Mouse (Mus musculus): ENCODE results near the gene Gm49450. TPM values are rescaled to one million over a fixed set of nuclear protein-coding genes. Genes with fewer than 3 reads are reported as not detected.
A peak's percentile ranks its signal among the peaks of the same experiment; 100 is the strongest.

The Gm49450 gene
- not detected for total RNA-seq (2021)

DNA sequence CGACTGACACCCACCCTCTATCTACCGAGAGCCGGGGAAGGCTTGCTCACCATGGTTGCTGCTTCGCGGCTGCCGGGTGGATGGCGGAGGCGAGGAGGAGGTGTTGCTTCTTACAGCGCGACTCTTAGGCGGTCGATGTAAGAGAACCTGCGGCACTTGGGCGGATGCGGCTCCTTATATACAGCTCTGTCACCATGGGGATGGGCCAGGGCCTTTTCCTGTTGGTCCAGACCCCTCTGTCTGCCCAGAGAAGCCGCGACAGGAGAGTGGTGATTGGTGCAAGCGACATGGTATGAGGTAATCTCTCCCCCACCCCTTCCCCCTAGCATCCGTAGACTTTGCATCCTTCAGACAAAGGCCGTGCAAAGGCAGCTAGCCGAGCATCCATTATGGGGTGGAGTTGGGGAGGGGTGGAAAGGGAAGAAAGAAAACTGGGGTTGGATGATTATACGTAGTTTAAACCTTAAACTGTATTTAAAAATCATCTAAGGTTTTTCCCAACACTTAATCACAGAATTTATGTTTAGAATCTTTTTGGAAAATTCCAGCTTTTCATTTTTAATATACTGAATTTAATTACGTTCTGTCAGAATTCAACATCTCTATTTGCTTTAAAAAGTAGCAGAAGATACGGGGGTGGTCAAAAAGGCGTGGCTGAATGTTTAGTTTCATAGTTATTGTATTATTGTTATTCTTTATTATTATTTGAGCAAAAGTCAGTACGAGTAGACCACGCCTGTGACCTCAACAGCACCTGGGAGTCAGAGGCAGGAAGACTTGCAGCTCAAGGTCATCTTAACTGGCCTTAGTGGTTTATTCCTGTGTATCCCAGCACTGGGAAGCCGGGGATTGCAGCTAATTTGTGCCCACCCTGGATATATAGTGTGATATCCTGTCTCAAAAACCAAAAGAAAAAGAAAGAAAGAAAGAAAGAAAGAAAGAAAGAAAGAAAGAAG, at the start of gene Gm49450, which contains the start of gene Tuba1a:
Gene Gm49450, minus strand, starts transcription at position 151 of the 956 bp plus-strand sequence.
Gene Tuba1a, minus strand, starts transcription at position 303 of the 956 bp plus-strand sequence.
- DNase-seq, result peak; percentile 96

DNA sequence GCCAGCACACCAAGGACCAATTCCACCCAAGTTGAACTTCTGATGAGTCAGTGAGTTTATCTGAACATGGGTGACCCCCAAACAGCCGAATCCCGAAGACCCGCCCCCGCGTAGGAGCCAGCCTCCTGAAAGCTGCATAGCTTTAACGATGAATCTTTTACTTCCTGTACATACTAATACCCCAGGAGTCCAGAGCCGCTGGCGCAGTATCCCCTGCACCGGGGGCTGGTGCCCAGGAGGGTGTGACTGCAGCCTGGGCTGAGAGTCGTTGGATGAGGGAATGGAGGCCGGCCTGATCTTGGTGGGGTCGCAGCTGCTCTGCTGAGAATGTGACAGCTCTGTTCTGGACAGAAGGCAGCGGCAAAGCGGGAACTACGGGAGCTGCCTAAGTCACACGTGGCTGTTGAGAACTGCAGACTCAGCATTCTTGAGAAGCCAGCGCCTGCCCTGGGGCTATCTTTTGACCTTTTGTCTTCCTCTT, 48.1 kb upstream of the Gm49450 start:
- DNase-seq, result no peak

DNA sequence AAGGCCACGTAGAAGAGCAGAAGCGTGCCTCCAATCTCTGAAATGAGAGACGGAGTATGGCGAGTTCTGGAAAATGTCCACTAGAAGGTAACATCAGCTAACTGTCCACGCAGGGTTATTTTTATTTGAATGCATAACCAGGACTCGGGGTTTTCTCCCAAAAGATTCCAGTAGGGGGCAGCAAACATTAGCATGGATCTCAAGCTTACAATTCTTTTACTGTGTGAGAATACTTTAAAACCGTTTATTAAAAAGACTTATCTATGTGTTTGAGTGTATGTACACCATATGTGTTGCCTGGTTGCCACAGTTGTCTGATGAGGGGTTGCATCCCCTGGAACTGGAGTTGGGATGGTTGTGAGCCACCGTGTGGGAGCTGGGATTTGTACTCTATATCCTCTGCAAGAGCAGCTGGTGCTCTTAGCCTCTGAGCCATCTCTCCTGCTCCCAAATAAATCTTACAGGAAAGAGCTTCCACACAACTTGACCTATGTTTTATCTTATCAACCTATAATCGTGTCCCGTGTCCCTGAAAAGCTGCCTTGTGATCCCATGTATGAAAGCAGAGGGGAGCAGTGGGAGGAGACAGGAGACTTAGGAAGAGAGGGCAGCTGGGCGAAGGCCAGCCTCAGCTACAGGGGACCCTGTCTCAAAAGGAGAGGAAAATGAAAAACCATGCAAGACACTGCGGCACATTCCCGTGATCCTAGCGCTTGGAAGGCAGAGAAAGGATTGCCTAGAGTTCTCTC, 47.4 kb upstream of the Gm49450 start:
- DNase-seq, result no peak

DNA sequence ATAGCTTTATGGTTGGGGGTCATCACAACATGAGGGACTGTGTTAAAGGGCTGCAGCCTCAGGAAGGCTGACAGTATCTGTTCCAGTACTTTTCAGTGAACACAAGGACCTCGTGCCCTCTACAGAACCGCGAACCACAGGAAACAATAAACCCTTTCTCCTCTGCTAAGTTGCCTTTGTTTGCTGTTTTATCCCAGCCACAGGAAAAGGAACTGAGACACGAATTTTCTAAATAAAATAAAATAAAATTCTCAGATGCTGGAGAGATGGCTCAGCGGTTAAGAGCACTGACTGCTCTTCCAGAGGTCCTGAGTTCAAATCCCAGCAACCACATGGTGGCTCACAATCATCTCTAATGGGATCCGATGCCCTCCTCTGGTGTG, 45.4 kb upstream of the Gm49450 start:
- no peak for DNase-seq

DNA sequence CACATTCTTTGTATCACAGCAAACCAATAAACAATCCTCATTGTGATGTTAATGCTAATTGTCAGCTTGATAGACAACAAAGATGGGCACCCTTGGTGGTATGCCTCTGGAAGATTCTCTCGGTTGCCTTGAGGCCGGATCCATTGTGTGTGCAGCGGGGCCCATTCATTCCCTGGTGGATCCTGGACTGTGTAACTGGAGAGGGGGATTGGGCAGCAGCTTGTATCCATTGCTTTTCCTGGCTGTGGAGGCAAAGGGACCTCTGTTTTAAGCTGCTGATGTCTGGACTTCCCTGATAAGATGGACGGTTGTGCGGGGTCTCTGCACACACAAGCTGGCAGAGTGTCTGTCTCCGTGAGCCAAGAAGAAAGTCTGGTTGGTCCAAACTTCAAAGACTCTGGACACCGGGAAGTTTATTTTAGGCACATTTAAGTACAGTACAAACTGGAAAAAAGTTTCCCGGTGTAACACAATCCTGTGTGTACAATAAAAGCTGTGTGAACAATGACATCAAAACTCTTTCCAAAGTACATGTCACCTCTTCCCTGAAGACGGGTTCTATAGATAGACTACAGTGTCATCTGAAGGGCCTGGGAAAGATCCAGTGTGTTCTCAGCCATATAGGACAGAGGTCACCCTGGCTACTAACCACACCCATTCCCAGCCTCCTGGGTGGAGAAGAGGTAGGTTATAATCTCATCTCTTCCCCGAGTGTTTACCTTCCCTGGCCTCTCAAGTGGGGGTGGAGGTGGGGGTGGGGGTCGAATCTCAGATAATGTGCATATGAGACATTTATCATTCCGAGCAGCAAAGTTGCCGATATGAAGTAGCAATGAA, 44.8 kb upstream of the Gm49450 start:
- DNase-seq, result no peak

DNA sequence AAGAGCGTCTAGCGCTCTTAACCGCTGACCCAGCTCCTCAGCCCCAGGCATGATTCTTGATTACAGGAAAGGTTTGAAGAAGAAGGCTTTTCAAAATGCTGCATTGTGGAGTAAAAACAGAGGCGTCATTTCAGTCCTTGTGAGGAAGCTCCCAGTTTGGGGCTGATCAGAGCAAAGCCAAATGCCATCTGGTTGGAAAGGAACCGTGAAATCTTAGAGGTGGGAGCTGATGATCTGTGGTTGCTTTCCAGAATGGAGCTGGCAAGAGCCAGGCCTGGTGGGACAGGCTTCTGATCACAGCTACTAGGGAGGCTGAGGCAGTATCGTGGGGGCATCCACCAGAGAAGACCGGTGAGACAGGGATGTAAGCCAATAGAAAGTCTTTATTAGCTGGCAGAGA, 43.5 kb upstream of the Gm49450 start:
- no peak for DNase-seq

DNA sequence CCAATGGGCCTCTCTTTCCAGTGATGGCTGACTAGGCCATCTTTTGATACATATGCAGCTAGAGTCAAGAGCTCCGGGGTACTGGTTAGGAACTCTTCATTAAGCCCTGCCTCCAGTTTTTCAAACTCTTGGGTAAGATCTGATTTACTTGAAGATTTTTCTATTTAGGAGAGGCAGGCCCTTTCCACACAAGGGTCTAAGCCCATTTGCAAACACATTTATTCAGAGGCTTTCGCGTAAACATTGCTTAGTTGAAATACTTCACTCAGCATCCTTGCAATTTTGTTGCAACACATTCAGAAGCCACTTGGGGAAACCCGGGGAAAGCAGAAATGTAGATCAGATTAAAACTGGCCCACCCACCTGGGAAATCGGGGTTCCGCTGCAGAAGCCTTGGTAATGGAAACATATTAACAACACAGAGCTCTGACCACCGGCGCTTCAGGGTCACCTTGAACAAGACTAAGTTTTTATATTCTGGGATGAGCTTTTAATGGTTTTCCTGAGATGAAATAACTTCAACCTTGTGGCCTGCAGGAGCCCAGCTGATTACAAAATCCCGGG, 41.7 kb upstream of the Gm49450 start:
- no peak for DNase-seq

DNA sequence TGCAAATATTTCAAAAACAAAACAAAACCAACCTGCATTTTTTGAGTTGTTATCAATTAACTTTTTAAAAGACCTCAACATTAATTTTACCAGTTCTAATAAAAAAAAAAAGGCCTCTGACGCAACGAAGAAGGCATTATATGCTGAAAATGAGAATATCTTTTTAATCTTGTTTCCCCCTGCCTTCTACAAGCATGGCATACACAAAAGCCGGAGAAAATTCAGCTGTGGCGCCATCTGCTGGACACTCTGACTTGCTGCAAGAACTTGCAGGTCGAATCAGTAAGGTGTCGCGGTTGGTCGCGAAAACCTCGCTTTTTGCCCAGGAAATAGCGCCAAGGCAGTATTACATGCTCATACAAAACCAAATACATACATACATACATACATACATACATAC, 40.5 kb upstream of the Gm49450 start:
- DNase-seq, result peak; percentile 79 to 83

DNA sequence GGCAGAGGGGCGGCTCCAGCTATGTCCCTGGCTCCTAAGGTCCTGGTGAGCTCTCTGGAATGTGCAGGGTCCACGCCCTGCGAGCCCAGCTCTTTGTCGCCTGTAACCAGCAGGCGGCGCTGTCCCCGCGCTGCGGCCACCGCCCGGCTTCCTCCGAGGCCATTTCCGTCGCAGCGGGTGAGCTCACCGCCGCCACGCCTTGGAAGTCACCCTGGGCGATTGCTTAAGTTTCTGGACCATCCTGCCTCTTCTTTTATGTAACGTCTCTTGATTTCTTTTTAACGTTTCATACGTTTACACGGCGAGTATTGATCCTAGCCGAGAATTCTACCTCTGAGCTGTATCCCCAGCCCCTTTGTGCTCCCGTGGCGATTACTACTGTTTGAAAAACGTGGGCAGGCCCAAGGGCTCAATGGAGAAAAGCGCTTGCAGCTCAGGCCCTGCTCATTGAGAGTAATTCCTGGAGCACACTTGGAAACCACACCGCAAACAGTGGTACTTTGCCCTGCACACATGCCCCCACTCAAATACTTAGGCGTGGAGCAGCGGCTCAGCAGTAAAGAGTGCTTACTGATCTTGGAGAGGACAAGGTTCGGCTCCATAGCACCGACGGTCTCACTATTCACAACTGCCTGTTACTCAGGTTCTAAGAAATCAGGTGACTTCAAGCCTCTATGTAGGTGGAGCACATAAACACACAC, 39.9 kb upstream of the Gm49450 start:
- peak; percentile 93 to 94 for DNase-seq

DNA sequence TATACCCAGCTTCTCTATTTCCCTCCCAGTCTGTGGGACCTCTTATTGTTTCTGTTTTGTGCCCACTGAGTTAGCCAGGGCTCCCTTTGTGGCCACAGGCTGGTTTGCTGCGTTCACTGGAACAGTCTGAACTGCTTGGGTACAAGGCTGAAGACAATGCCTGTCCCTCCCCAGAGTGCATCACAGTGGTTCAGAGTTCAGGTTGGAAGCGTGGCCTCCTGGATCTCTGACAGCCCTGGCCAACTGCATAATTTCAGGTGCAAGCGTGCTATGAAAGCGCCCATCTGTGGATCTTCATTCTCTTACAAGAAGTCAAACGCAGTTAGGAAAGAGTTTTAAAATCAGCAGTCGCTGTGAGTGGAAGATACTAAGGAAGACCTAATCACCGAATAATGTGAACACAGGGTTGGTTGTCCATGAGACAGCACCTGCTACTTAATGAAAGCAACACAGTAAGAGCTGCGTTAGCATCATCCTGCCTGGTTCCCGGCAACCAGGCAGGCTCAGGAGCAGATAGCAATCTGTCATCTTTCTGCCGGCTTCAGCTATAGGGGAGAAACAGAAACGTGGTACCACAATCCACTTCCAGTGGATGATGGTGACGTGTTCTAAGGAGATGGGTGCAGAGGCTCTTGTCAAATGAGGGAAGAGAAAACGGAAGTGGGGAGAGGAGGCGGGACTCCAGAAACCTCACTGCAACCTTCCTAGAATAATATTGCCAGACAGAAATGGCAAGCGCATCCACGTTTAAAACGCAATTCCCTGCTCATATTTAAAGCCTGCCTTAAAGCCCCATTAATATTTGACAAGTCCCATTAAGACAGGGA, 38.9 kb upstream of the Gm49450 start:
- DNase-seq, result peak; percentile 66 to 67

DNA sequence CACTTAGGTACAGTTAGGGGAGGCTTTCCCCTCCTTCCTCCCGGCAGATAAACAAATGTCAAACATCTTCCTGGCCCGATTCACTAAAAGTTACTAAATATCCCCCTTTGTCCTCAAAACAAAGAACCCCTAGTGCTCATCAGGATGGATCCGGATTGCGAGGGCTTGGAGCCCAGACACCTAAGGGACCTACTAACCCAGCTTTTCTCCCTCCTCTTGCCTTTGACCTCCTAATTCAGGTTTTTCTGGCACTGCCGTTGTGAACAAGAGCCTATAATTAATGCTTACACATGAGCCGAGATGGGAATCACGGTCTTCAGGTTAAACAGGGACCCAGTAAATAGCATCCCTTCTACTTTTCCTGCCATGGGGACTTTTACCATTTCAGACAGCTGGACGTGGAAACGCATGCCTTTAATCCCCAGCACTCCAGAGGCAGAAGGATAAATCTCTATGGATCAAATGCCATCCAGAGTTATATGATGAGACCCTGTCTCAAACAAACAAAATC, 38.2 kb upstream of the Gm49450 start:
- DNase-seq, result no peak

DNA sequence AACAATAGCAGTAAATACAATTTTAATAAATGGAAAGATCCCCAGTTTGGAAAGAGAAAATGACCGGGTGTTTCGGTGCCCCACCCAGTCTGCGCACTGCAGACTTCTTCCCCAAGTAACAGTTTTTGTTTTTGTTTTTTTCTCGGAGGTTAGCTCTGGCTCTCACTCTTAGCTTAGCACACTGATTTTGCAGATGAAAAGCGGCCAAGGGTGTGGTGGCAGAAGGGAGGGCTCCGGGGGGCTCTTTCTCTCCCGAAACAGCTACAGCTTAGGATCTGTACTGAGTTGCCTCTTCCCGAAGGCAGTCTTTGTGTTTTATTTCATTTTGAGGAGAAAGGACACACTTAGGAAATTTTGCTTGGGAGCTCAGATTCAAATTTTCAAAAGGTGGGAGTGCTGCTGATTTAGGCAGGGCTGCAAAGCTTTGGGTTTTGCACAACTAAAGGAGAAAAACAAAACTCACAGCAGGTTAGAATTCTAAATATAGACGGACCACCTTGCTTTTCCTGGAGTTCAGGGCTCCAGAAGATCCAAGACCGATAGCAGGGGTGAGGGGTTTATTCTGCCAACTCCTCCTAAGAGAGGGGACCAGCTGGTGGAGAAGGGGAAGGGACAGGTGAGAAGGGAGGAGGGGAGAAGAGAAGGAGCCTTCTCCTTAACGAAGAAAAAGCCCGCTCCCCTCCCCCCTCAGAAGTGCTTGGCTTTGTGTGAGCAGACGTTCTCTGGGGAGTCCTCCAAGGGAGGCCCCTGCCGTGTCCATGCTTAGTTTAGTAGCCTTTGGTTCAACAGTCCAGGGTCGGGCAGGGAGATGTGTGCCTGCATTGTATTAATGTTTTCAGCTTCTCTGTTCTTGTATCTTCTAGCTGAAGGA, 37.6 kb upstream of the Gm49450 start:
- DNase-seq, result no peak

DNA sequence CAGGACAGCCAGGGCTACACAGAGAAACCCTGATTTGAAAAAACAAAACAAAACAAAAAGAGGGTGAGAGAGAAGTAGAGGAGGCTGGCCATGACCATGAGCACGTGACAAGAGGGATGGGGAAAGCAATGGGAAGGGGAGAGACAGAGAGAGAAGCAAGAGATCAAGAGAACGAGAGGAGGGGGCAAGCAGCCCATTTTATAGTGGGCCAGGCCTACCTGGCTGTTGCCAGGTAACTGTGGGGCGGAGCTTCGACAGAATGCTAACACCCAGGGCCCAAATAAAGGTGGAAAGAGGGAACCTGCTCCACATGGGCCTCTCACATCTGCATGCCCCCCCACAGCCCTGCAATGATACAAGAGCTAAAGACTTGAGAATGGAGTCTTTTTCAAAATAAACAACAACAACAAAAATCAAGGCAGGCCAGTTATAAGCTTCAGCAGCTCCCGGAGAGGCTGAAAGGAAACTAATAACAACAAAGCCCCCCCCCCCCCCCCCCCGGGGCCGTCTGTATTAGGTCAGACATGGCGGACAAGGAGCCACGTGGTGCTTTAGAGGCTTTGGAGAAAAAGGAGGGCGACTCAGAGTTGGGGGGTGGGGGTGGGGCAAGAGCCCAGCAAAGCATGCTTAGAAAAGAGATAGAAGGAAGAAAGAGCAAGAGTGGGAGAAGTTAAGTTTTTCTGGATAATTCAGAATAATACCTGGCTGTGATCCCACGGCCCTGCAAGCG, 36.5 kb upstream of the Gm49450 start:
- DNase-seq, result no peak

DNA sequence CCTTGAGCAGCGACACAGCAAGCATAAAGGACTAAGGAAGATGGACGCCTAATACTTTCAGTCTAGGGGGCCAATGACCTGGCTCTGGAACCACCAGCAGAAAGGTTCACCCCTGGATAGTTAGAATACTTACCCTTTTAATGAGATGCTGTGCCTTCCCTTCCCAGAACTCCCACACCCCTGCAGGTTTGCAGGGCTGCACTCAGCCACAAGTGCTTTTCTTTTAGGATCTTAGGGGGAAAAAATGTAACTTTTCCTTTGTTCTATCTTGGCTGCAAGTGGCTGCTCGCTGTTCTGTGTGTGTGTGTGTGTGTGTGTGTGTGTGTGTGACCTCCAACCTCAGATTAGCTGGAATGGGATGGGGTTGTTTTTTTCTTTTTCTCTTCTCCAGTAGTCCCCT, 35.4 kb upstream of the Gm49450 start:
- no peak for DNase-seq

DNA sequence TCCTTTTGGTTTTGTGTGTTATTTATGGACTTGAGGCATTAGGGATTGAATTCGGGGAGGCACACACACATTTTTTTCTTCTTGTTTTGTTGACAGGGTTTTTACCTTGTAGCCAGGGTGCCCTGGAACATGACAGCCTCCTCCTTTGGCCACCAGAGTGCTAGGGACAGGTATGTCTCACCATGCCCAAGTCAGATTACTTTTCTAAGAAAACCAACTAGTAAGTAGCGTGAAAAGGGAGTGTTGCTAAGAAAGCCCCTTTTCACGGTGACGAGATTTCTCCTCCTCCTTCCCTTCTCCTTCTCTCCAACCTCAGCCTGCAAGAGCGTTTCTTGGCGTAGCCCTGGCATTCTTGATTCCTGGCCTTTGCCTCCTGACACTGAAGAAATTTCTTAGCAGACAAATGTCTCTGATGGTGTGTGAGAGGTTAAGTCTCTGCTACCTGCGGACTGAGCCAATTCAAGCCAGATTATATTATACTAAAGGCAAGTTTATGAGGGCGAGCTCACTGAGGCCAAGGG, 34.4 kb upstream of the Gm49450 start:
- DNase-seq, result no peak

DNA sequence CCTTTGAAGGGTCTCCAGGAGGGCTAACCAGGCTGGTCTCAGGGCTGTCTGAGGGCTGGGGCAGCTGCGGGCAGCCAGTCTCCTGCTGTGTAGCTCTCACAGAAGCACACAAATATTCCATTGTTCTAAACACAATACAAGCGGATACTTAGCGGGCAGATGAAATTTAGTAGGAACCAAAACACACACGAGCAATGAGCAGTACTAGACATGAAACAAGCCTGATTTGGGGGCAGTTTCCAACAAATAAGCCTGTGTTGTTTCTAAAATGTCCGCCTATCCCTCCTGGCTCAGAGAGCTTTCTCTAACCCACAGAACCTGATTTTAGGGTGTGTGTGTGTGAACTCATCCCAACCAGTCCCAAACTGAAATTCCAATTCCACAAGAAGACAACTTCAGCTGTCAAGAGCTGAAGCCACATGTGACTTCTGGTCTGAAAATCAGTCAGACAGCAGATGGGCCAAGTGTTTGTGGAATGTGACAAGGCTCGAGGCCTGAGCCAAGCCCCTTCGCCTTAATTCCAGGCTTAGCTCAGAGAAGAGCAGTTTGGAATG, 33.8 kb upstream of the Gm49450 start:
- DNase-seq, result no peak

DNA sequence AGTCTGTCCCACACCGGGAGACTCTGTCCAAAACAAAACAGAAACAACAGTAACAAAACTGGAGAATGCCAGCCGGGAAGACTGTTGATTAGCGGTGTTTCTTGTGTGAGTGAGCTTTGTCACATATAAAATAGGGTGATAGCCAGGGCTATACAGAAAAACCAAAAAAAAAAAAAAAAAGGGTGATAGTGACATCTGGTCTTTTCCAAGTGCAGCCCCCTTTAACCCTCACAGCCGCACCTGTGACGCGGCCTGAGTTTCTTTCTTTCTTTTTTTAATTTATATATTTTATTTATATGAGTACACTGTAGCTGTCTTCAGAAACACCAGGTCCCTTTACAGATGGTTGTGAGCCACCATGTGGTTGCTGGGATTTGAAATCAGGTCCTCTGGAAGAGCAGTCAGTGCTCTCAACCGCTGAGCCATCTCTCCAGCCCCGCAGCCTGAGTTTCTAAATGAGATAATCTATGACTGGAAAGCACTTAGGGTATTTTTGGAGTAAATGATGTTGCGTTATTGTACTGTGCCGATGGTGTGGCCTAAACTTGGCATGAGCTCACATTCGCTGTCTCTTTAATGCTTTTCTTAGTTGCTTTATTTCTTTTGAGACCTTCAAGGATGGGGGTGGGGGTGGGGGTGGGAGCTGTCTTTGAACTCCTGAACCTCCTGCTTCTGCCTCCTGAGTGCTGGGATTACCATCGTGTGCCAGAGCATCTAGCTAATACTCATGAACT, 32.8 kb upstream of the Gm49450 start:
- DNase-seq, result no peak
